Mouse (Mus musculus) neural tube, embryonic 10.5 days (tissue): ENCODE results near the gene Thsd7a.

Experiments used
- DNase-seq: peaks from one replicate; pipeline ENCODE4 v3.0.0-alpha.2; 2017; ENCODE audit warnings: low spot score; ENCODE audit errors: extremely low spot score

The Thsd7a gene

GRCm38 (mm10) chr6:12393574-12394380 lies 355.4 kb downstream of the Thsd7a start:
- DNase-seq, result no peak

GRCm38 (mm10) chr6:12386731-12387130 lies 362.5 kb downstream of the Thsd7a start:
- DNase-seq, result no peak

- no peak for DNase-seq
Observed at GRCm38 (mm10) chr6:12385591-12385990, 363.6 kb downstream of the Thsd7a start.

GRCm38 (mm10) chr6:12381136-12381778 lies 368.0 kb downstream of the Thsd7a start:
- no peak for DNase-seq

GRCm38 (mm10) chr6:12380717-12381116 lies 368.5 kb downstream of the Thsd7a start:
- no peak for DNase-seq

GRCm38 (mm10) chr6:12358737-12359136 lies 390.5 kb downstream of the Thsd7a start:
- no peak for DNase-seq

GRCm38 (mm10) chr6:12353573-12353972 lies 395.6 kb downstream of the Thsd7a start:
- no peak for DNase-seq

GRCm38 (mm10) chr6:12352165-12352719 lies 397.0 kb downstream of the Thsd7a start:
- no peak for DNase-seq

GRCm38 (mm10) chr6:12350753-12351152 lies 398.5 kb downstream of the Thsd7a start:
- no peak for DNase-seq

- DNase-seq, result no peak
Observed at GRCm38 (mm10) chr6:12349105-12349759, 400.0 kb downstream of the Thsd7a start.

GRCm38 (mm10) chr6:12348667-12349066 lies 400.5 kb downstream of the Thsd7a start:
- no peak for DNase-seq

- peak; percentile 17 for DNase-seq
Observed at GRCm38 (mm10) chr6:12336590-12337584, 412.3 kb downstream of the Thsd7a start.

- DNase-seq, result no peak
Observed at GRCm38 (mm10) chr6:12315070-12315909, 433.9 kb downstream of the Thsd7a start.

- DNase-seq, result no peak
Observed at GRCm38 (mm10) chr6:12307502-12307901, 441.7 kb downstream of the Thsd7a start.

GRCm38 (mm10) chr6:12262641-12263400 lies 486.4 kb downstream of the Thsd7a start:
- DNase-seq, result no peak
